Mouse (Mus musculus): ENCODE measurements around the gene 0610040J01Rik. TPM values are rescaled to one million over a fixed set of nuclear protein-coding genes. Genes with fewer than 3 reads are reported as not detected.

The 0610040J01Rik gene
- polyA plus RNA-seq, 1 experiment from 2014 or later: 2.0 TPM

GRCm38 (mm10) chr5:63837115-63837514, 25.0 kb downstream of the 0610040J01Rik start:
- Histone ChIP-seq H3K36me3 (replicated peaks) (no peaks in the 10 kb centered on the region), H3K4me1 (0 out of 2 replicates have a peak, but pooled peaks cover 7% of the 10 kb centered on the region), H3K27me3 (ENCODE audit: poor library complexity, severe bottlenecking) (no peaks in the 10 kb centered on the region), H3K9me3 (no peaks in the 10 kb centered on the region), H3K4me3 (no peak overlapping the region), H3K27ac (no peak overlapping the region)
- 87% methylated on average over 5 of the region's 5 CpGs for WGBS
- no peak for DNase-seq (ENCODE audit: extremely low spot score, low spot score)

GRCm38 (mm10) chr5:63837851-63838250, 25.7 kb downstream of the 0610040J01Rik start:
- Histone ChIP-seq H3K9me3 (no peaks in the 10 kb centered on the region), H3K4me1 (0 out of 2 replicates have a peak, but pooled peaks cover 7% of the 10 kb centered on the region), H3K27me3 (ENCODE audit: poor library complexity, severe bottlenecking) (no peaks in the 10 kb centered on the region), H3K36me3 (replicated peaks) (no peaks in the 10 kb centered on the region), H3K4me3 (no peak overlapping the region), H3K27ac (no peak overlapping the region)
- 89% methylated on average over 2 of the region's 2 CpGs for WGBS
- no peak for DNase-seq (ENCODE audit: extremely low spot score, low spot score)

GRCm38 (mm10) chr5:63839801-63840416, 27.7 kb downstream of the 0610040J01Rik start:
- no peak overlapping the region for H3K4me3 ChIP-seq
- 83% methylated on average over 12 of the region's 12 CpGs for WGBS
- DNase-seq (ENCODE audit: extremely low spot score, low spot score): no peak

GRCm38 (mm10) chr5:63847080-63847479, 34.9 kb downstream of the 0610040J01Rik start:
- Histone ChIP-seq H3K36me3 (replicated peaks) (no peaks in the 10 kb centered on the region), H3K27ac (no peak overlapping the region), H3K9me3 (peaks cover 10% of the 10 kb centered on the region; the same call in 1 of the 2 replicates), H3K27me3 (ENCODE audit: poor library complexity, severe bottlenecking) (no peaks in the 10 kb centered on the region), H3K4me1 (no peaks in the 10 kb centered on the region), H3K4me3 (no peak overlapping the region)
- WGBS: 95% methylated on average over 8 of the region's 8 CpGs
- DNase-seq (ENCODE audit: extremely low spot score, low spot score): no peak

More at GRCm38 (mm10) chr5:63839801-63840416, 27.7 kb downstream of the 0610040J01Rik start:
- Histone ChIP-seq H3K27ac (no peak overlapping the region), H3K4me1 (0 out of 2 replicates have a peak, but pooled peaks cover 3% of the 10 kb centered on the region), H3K9me3 (no peaks in the 10 kb centered on the region; the same call in 1 of the 2 replicates), H3K27me3 (ENCODE audit: poor library complexity, severe bottlenecking) (no peaks in the 10 kb centered on the region), H3K36me3 (replicated peaks) (no peaks in the 10 kb centered on the region)

- Histone ChIP-seq H3K4me3 (no peak overlapping the region), H3K36me3 (replicated peaks) (no peaks in the 10 kb centered on the region), H3K27ac (no peak overlapping the region), H3K27me3 (ENCODE audit: poor library complexity, severe bottlenecking) (no peaks in the 10 kb centered on the region), H3K4me1 (no peaks in the 10 kb centered on the region), H3K9me3 (peaks cover 10% of the 10 kb centered on the region; the same call in 1 of the 2 replicates)
- DNase-seq (ENCODE audit: extremely low spot score, low spot score): no peak
- 90% methylated on average over 13 of the region's 13 CpGs for WGBS
Measured at GRCm38 (mm10) chr5:63847541-63848226, 35.5 kb downstream of the 0610040J01Rik start.

GRCm38 (mm10) chr5:63858901-63859300, 46.7 kb downstream of the 0610040J01Rik start:
- H3K27ac ChIP-seq: no peak overlapping the region
- DNase-seq (ENCODE audit: extremely low spot score, low spot score): no peak
- WGBS: 91% methylated on average over 8 of the region's 8 CpGs

GRCm38 (mm10) chr5:63867421-63867820, 55.3 kb downstream of the 0610040J01Rik start:
- DNase-seq (ENCODE audit: extremely low spot score, low spot score): no peak
- H3K27ac ChIP-seq: no peak overlapping the region
- no peaks in the 10 kb centered on the region for H3K27me3 ChIP-seq (ENCODE audit: poor library complexity, severe bottlenecking)
- no peaks in the 10 kb centered on the region for H3K36me3 ChIP-seq (replicated peaks)
- 31% methylated on average over 3 of the region's 3 CpGs for WGBS
- H3K4me3 ChIP-seq: no peak overlapping the region
- H3K4me1 ChIP-seq: peaks cover 27% of the 10 kb centered on the region
- H3K9me3 ChIP-seq: no peaks in the 10 kb centered on the region

More at GRCm38 (mm10) chr5:63858901-63859300, 46.7 kb downstream of the 0610040J01Rik start:
- Histone ChIP-seq H3K9me3 (no peaks in the 10 kb centered on the region), H3K36me3 (replicated peaks) (no peaks in the 10 kb centered on the region), H3K4me1 (peaks cover 3% of the 10 kb centered on the region; the same call in 1 of the 2 replicates), H3K4me3 (no peak overlapping the region), H3K27me3 (ENCODE audit: poor library complexity, severe bottlenecking) (no peaks in the 10 kb centered on the region)

- WGBS: 44% methylated on average over 17 of the region's 17 CpGs
- peaks cover 30% of the 10 kb centered on the region for H3K4me1 ChIP-seq
- no peaks in the 10 kb centered on the region for H3K27me3 ChIP-seq (ENCODE audit: poor library complexity, severe bottlenecking)
- H3K27ac ChIP-seq: peak overlapping the region; percentile 48
- DNase-seq (ENCODE audit: extremely low spot score, low spot score): peak; percentile 21
- no peak overlapping the region for H3K4me3 ChIP-seq
- H3K9me3 ChIP-seq: no peaks in the 10 kb centered on the region; the same call in 1 of the 2 replicates
- H3K36me3 ChIP-seq (replicated peaks): no peaks in the 10 kb centered on the region
Measured at GRCm38 (mm10) chr5:63872176-63872932, 60.2 kb downstream of the 0610040J01Rik start.

GRCm38 (mm10) chr5:63874880-63875279, 62.7 kb downstream of the 0610040J01Rik start:
- DNase-seq (ENCODE audit: extremely low spot score, low spot score): peak; percentile 26
- Histone ChIP-seq H3K27me3 (ENCODE audit: poor library complexity, severe bottlenecking) (no peaks in the 10 kb centered on the region), H3K36me3 (replicated peaks) (no peaks in the 10 kb centered on the region), H3K4me3 (no peak overlapping the region), H3K4me1 (peaks cover 19% of the 10 kb centered on the region), H3K9me3 (no peaks in the 10 kb centered on the region; the same call in 1 of the 2 replicates), H3K27ac (no peak overlapping the region)
- WGBS: 74% methylated on average over 16 of the region's 16 CpGs

GRCm38 (mm10) chr5:63876081-63876480, 63.9 kb downstream of the 0610040J01Rik start:
- H3K4me1 ChIP-seq: peaks cover 19% of the 10 kb centered on the region
- no peak overlapping the region for H3K4me3 ChIP-seq
- no peaks in the 10 kb centered on the region; the same call in 1 of the 2 replicates for H3K9me3 ChIP-seq
- no peak for DNase-seq (ENCODE audit: extremely low spot score, low spot score)
- H3K27ac ChIP-seq: no peak overlapping the region
- 90% methylated on average over 4 of the region's 4 CpGs for WGBS
- H3K27me3 ChIP-seq (ENCODE audit: poor library complexity, severe bottlenecking): no peaks in the 10 kb centered on the region
- H3K36me3 ChIP-seq (replicated peaks): no peaks in the 10 kb centered on the region

- no peak for DNase-seq (ENCODE audit: extremely low spot score, low spot score)
- Histone ChIP-seq H3K4me3 (no peak overlapping the region), H3K9me3 (no peaks in the 10 kb centered on the region; the same call in 1 of the 2 replicates), H3K27ac (no peak overlapping the region), H3K27me3 (ENCODE audit: poor library complexity, severe bottlenecking) (no peaks in the 10 kb centered on the region), H3K36me3 (replicated peaks) (no peaks in the 10 kb centered on the region), H3K4me1 (peaks cover 6% of the 10 kb centered on the region)
- WGBS: 83% methylated on average over 10 of the region's 10 CpGs
Measured at GRCm38 (mm10) chr5:63879026-63879425, 66.9 kb downstream of the 0610040J01Rik start.

GRCm38 (mm10) chr5:63886292-63886691, 74.1 kb downstream of the 0610040J01Rik start:
- no peaks in the 10 kb centered on the region for H3K27me3 ChIP-seq (ENCODE audit: poor library complexity, severe bottlenecking)
- DNase-seq (ENCODE audit: extremely low spot score, low spot score): no peak
- H3K27ac ChIP-seq: no peak overlapping the region
- no peaks in the 10 kb centered on the region for H3K9me3 ChIP-seq
- 88% methylated on average over 5 of the region's 5 CpGs for WGBS
- H3K4me1 ChIP-seq: peaks cover under 1% of the 10 kb centered on the region; the same call in 1 of the 2 replicates
- H3K36me3 ChIP-seq (replicated peaks): no peaks in the 10 kb centered on the region
- no peak overlapping the region for H3K4me3 ChIP-seq
